Mouse (Mus musculus) limb, embryonic 13.5 days (tissue): ENCODE measurements at regions not wholly inside any gene's neighbourhood (a gene's known extent, or its start where the extent isn't known, plus 50 kb on each side); places are given as distances from the start of the nearest gene placed in this dataset.

Experiments used
- ATAC-seq: fragments of 200-750 bp; cut with Nextera tagmentation; 2 replicates; pipeline ENCODE4 v1.8.0; 2017; ENCODE audit warnings: low read depth, moderate number of reproducible peaks, moderate TSS enrichment; ENCODE audit not compliant: low FRiP score
- H3K27ac ChIP-seq: fragments of 300-500 bp; sonication (generic); 2 replicates; pipeline ENCODE4 v1.5.1; 2015; ENCODE audit warnings: inconsistent platforms, mild to moderate bottlenecking, moderate library complexity
- H3K27me3 ChIP-seq: fragments of 300-500 bp; sonication (generic); 2 replicates; pipeline ENCODE4 v1.6.1; 2015; ENCODE audit warnings: mild to moderate bottlenecking, inconsistent platforms
- H3K36me3 ChIP-seq: fragments of 300-500 bp; sonication (generic); 2 replicates; pipeline ENCODE4 v1.6.1; 2015; ENCODE audit warnings: inconsistent platforms, mild to moderate bottlenecking, moderate library complexity
- H3K4me1 ChIP-seq: fragments of 300-500 bp; sonication (generic); 2 replicates; pipeline ENCODE4 v1.6.1; 2015; ENCODE audit warnings: inconsistent platforms
- H3K4me2 ChIP-seq: fragments of 300-500 bp; sonication (generic); replicated peaks from 2 replicates; pipeline ENCODE4 v1.6.1; 2015; ENCODE audit warnings: inconsistent platforms, mild to moderate bottlenecking, moderate library complexity
- H3K4me3 ChIP-seq: fragments of 300-500 bp; sonication (generic); 2 replicates; pipeline ENCODE4 v1.5.1; 2015; ENCODE audit warnings: moderate library complexity, mild to moderate bottlenecking, inconsistent platforms
- H3K9ac ChIP-seq: fragments of 300-500 bp; sonication (generic); 2 replicates; pipeline ENCODE4 v1.6.1; 2015; ENCODE audit warnings: mild to moderate bottlenecking, inconsistent platforms
- H3K9me3 ChIP-seq: fragments of 300-500 bp; sonication (generic); 2 replicates; pipeline ENCODE4 v1.6.1; 2016; ENCODE audit warnings: inconsistent platforms
- WGBS: fragments of 180-500 bp; shearing (Covaris S2); methylation state at CpG from one replicate; pipeline ENCODE4 v1.1.7; 2015; 5-methylcytosine and 5-hydroxymethylcytosine counted together

DNA sequence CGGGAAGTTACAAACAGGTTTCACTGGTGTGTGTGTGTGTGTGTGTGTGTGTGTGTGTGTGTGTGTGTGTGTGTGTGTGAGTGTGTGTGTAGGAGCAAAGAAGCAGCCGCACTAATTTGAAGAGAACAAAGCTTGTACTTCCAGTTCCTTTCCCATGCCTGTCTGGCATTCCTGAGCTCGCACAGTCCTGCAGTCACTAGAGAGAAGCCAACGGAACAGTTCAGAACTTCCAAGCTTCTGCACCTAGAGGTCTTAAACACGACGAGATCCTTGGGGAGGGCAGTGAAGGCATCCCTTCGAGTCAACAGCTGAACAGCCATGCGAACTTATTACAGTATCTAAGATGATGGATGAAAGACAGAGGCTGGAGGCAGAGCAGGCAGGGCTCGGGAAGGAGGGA lies 157.4 kb downstream of the Nrip1 start:
- no peaks in the 10 kb centered on the region for H3K9me3 ChIP-seq
- H3K27ac ChIP-seq: no peak overlapping the region
- no peak overlapping the region for H3K4me2 ChIP-seq
- no peak for ATAC-seq
- no peaks in the 10 kb centered on the region for H3K36me3 ChIP-seq
- H3K4me3 ChIP-seq: no peak overlapping the region
- H3K4me1 ChIP-seq: no peaks in the 10 kb centered on the region
- H3K9ac ChIP-seq: no peak overlapping the region
- 38% methylated on average over 8 of the region's 9 CpGs for WGBS
- H3K27me3 ChIP-seq: no peaks in the 10 kb centered on the region

DNA sequence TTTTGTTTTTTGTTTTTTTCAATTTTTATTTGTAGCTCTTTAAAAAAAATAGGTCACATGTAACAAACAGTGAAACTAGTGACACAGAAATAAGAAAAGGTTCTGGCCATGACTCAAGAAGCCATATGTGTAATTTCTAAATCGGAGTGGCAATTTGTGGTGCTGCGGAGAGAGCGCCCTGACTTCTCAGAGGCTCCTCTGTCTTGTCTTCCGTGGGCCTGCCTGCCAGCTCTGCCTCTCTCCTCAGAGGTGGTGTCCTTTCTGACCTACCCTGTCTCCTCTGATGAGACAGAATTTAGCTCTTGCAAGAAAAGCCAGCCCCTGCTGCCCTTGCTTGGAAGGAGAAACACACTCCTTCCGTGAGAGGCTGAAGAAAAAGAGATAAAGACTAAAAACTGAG lies 158.1 kb downstream of the Nrip1 start:
- ATAC-seq: no peak
- Histone ChIP-seq H3K4me1 (no peaks in the 10 kb centered on the region), H3K4me2 (no peak overlapping the region), H3K27ac (no peak overlapping the region), H3K9me3 (no peaks in the 10 kb centered on the region), H3K27me3 (no peaks in the 10 kb centered on the region), H3K9ac (no peak overlapping the region), H3K4me3 (no peak overlapping the region), H3K36me3 (no peaks in the 10 kb centered on the region)
- 72% methylated on average over 5 of the region's 5 CpGs for WGBS

DNA sequence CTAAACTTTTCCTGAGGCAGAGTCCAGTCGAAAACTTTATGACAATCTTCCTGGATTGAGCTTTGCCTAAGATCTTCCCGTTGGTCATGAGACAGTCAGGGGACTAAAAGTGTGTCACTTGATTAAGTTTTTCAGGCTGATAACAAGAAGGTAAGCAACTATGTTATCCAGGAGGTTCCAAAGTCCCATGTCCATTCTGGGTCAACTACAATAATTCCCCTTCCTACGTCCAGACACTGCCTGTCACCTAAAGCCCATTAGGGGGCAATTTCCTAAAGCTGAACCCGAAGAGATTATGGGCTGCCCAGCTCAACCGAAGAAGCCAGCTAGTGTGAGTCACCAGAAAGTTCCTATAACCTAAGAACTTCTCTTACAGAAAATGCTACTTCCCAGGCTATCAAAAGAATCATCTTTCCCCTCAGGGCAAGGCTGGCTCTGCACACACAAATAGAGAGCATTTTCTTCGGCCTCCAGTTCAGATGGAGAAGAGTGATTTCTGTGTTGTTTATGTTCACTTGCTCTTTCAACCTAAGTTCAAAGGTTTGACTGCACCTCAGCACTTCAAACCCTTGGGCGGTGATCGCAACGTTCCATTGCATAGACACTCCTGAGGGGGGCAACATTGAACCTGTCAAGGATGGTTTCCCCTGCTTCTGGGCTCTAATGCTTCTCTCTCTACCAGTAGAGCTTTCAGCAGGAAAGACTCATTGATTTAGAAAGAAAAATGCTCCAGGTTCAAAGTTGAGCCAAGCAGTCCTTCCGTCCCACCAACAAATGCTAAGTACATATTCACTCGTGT lies 171.7 kb downstream of the Nrip1 start:
- Histone ChIP-seq H3K27ac (no peak overlapping the region), H3K27me3 (no peaks in the 10 kb centered on the region), H3K4me3 (no peak overlapping the region), H3K4me2 (no peak overlapping the region), H3K9ac (no peak overlapping the region), H3K9me3 (no peaks in the 10 kb centered on the region), H3K4me1 (no peaks in the 10 kb centered on the region), H3K36me3 (no peaks in the 10 kb centered on the region)
- ATAC-seq: no peak
- WGBS: 39% methylated on average over 11 of the region's 11 CpGs

DNA sequence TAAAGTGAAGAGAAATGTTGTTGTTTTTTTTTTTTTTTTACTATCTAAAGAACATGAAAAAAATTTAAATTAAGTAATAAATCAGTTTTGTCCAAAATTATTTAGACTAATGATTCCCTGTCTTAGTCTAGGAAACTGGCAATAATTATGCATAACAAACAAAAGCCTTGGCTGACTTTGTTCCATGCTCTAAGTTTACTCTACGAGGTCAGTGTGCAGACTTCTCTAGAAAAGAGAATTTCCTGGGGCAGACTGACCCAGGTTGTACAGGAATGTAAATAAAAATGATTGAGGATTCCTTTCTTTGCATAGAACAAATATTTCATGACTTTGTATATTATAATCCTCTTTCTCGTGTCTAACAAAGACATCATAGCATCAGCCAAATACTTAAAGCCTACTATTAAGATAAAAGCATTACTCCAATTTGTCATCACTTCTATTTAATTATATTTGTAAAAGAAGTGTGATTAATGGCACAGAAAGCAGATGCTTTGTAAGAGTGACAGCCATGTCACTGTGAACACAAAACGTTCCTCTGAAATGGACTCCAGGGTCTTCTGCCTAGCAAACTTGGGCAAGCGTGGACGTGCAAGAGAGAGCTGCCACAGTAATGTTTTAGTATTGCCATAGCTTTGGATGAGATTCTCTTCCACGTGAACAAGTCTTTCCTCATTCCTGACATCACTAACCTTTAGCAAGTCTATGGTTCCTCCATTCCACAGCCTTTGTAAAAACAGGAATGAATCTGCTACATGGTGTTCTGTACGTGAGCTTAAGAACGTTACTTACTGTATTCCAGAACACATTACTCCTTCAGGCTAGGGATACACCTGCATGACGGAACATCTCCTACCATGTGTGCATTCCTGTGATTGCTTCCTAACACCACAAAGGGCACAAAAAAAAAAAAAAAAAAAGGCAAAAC lies 172.6 kb downstream of the Nrip1 start:
- Histone ChIP-seq H3K27ac (no peak overlapping the region), H3K4me1 (no peaks in the 10 kb centered on the region), H3K9me3 (no peaks in the 10 kb centered on the region), H3K4me2 (no peak overlapping the region), H3K9ac (no peak overlapping the region), H3K36me3 (no peaks in the 10 kb centered on the region), H3K27me3 (no peaks in the 10 kb centered on the region), H3K4me3 (no peak overlapping the region)
- WGBS: 74% methylated on average over 9 of the region's 9 CpGs
- no peak; the same call in 1 of the 2 replicates for ATAC-seq

DNA sequence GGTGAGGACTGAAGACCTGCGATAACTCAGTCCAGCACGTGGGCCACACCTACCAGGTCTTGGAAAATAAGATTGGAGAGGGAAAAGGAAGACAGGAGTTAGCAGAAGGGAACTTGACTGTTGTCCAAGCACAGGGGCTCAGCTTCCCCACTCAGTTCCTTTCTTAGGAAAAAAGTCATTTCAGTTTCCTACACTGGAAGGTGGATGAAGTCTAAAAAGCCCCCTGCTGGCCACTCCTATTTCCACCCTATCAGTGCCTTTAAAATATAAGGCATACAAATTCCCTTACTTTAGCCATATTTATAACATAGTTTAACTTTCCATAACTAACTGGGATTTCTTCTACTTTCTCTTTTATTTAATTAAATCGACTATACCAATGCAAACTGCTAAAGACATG lies 173.4 kb downstream of the Nrip1 start:
- H3K9ac ChIP-seq: no peak overlapping the region
- 74% methylated on average over 3 of the region's 3 CpGs for WGBS
- no peaks in the 10 kb centered on the region for H3K36me3 ChIP-seq
- no peak overlapping the region for H3K4me2 ChIP-seq
- ATAC-seq: no peak
- no peaks in the 10 kb centered on the region for H3K9me3 ChIP-seq
- H3K27ac ChIP-seq: no peak overlapping the region
- H3K4me1 ChIP-seq: no peaks in the 10 kb centered on the region
- no peaks in the 10 kb centered on the region for H3K27me3 ChIP-seq
- H3K4me3 ChIP-seq: no peak overlapping the region

DNA sequence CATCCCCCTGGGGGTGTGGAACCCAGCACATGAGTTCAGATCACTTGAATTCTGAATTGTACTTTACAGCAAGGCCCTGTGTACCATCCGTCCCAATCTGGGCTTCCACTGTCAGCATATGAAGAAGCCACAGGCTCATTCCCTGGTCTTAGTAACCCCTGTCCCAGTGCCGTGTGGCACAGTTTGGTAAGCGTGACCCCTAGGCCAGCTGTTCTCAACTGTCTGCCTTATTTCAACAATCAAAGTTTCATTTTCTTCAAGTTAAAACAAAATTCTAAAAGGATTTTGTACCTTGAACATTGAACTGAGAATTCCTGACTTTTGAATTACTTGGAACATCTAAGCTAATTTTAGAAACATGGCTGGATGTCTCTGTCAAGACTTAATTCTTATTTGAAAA lies 174.6 kb downstream of the Nrip1 start:
- no peak overlapping the region for H3K4me2 ChIP-seq
- no peaks in the 10 kb centered on the region for H3K27me3 ChIP-seq
- no peak for ATAC-seq
- no peaks in the 10 kb centered on the region for H3K9me3 ChIP-seq
- no peaks in the 10 kb centered on the region for H3K36me3 ChIP-seq
- 85% methylated on average over 3 of the region's 3 CpGs for WGBS
- no peaks in the 10 kb centered on the region for H3K4me1 ChIP-seq
- no peak overlapping the region for H3K9ac ChIP-seq
- no peak overlapping the region for H3K4me3 ChIP-seq
- H3K27ac ChIP-seq: no peak overlapping the region

DNA sequence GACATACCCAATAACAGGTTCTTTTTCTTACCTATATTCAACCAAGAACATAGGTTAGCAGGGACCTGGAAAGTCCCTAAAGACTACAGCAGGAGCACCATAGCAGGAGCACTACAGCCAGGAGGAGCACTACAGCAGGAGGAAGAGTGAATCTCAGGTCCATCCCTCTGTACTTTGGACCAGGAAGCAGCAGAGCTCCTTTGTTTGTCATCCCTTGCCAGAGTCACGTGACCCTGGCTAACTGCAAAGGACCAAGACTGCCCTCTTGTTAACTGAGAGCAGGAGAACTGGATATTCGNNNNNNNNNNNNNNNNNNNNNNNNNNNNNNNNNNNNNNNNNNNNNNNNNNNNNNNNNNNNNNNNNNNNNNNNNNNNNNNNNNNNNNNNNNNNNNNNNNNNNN lies 172.2 kb upstream of the Samsn1 start:
- Histone ChIP-seq H3K27ac (no peak overlapping the region), H3K4me2 (no peak overlapping the region), H3K27me3 (no peaks in the 10 kb centered on the region), H3K9me3 (no peaks in the 10 kb centered on the region), H3K4me1 (no peaks in the 10 kb centered on the region), H3K9ac (no peak overlapping the region), H3K4me3 (no peak overlapping the region), H3K36me3 (no peaks in the 10 kb centered on the region)
- ATAC-seq: no peak
- WGBS: 72% methylated on average over 2 of the region's 2 CpGs

DNA sequence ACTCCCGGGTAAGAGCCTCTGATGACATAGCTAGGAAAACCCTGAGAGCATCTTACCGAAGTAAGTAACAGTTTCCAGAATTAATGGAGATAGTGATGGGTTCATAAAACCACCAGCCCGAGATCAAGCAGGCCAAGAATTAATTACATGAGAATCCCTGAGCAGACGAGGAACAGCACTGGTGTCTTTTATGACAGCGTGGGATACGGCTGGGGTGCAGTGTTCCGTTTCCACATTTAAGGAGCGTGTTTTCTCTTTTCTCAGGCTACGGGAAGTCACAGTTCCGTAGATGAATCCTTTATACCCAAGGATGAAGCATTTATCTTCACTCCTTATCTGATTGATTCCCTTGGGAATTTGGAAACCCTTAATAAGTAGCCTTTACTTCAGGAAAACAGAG lies 169.1 kb upstream of the Samsn1 start:
- Histone ChIP-seq H3K4me3 (no peak overlapping the region), H3K4me2 (no peak overlapping the region), H3K4me1 (no peaks in the 10 kb centered on the region), H3K36me3 (no peaks in the 10 kb centered on the region), H3K27ac (no peak overlapping the region), H3K9ac (no peak overlapping the region), H3K9me3 (no peaks in the 10 kb centered on the region), H3K27me3 (no peaks in the 10 kb centered on the region)
- ATAC-seq: no peak
- 89% methylated on average over 10 of the region's 10 CpGs for WGBS

DNA sequence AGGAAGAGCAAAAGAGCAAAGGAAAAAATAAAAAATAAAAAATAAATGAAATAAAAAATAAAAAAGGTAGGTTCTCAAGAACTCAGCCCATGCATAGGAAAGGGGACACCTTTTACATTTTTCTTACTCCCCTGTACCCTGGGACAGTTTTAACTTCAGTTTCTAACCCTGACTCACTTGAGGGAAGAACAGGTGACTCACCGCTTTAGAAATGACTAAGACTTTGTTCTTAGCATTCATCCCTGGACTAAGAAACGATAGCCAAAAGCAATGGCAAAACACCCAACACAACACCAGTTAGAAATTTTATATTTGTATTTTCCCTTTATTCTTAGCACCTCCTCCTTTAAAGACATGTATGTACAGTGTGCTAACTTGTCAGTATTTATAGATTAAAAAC lies 161.5 kb upstream of the Samsn1 start:
- no peak for ATAC-seq
- 74% methylated on average over 2 of the region's 2 CpGs for WGBS

DNA sequence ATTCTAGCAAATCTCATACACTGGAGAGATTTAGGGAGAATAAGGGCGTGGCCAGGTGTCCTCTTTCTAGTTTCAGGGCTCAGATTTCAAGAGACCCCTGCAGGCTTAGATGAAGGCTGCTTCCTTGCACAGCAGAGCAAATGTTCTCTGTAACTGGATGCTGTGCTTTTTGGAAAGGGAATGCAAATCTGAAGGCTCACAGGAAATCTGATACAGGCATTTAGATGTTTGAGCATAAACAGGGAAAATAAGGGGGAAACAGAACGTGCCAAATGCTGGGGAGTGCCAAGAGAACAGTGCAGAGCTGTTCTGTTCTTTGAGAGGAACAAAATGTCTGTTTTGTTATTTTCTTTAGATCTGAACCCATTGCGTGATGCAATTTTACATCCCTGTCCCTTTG lies 161.0 kb upstream of the Samsn1 start:
- Histone ChIP-seq H3K27me3 (no peaks in the 10 kb centered on the region), H3K4me1 (0 out of 2 replicates have a peak, but pooled peaks cover 4% of the 10 kb centered on the region), H3K4me2 (no peak overlapping the region), H3K9me3 (no peaks in the 10 kb centered on the region), H3K36me3 (no peaks in the 10 kb centered on the region), H3K9ac (no peak overlapping the region), H3K27ac (no peak overlapping the region), H3K4me3 (no peak overlapping the region)
- 11% methylated on average over 3 of the region's 3 CpGs for WGBS
- peak; percentile 81 for ATAC-seq

More for the DNA sequence above, 161.5 kb upstream of the Samsn1 start:
- H3K9ac ChIP-seq: no peak overlapping the region
- H3K27me3 ChIP-seq: no peaks in the 10 kb centered on the region
- 0 out of 2 replicates have a peak, but pooled peaks cover 4% of the 10 kb centered on the region for H3K4me1 ChIP-seq
- H3K36me3 ChIP-seq: no peaks in the 10 kb centered on the region
- no peak overlapping the region for H3K4me3 ChIP-seq
- H3K9me3 ChIP-seq: no peaks in the 10 kb centered on the region
- H3K27ac ChIP-seq: no peak overlapping the region
- no peak overlapping the region for H3K4me2 ChIP-seq

DNA sequence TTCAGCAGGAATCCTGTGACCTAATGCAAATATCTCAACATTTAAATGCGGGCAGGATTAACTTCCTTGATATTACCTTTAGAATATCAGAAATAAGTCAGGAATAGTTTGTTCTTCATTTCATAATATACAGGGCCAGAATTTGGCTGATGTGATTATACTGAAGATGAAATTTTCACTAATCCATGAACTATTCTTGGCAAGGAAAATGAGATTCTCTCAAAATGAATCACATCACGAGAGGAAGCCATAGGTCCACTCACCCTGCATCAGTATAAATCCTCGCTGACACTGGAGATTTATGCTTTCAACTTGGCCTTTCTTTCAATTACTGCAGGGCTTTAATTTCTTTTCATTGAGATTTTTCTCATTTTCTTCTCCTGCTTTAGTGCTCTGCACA lies 159.5 kb upstream of the Samsn1 start:
- Histone ChIP-seq H3K4me3 (no peak overlapping the region), H3K27ac (no peak overlapping the region), H3K9ac (no peak overlapping the region), H3K36me3 (no peaks in the 10 kb centered on the region), H3K4me2 (no peak overlapping the region), H3K4me1 (0 out of 2 replicates have a peak, but pooled peaks cover 4% of the 10 kb centered on the region), H3K9me3 (no peaks in the 10 kb centered on the region), H3K27me3 (no peaks in the 10 kb centered on the region)
- WGBS: 84% methylated on average over 3 of the region's 3 CpGs
- no peak for ATAC-seq

DNA sequence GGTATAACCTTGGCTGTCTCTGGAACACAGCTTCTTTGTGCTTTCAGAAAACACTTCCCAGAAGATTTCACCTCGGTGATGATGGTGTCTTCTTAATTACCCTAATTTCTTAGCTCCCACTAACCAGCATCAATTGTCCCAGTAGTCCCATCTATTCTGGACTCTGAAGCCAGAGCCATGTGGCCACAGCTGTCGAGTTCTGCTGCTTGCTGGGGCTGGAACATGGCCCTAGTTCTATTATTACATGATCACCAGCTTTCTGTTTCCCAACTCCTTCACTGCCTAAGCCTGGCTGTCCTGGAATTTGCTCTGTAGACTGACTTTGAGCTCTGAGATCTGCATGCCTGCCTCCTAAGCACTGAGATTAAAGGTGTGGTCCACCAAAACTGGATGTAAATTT lies 145.6 kb upstream of the Samsn1 start:
- H3K4me1 ChIP-seq: no peaks in the 10 kb centered on the region
- no peaks in the 10 kb centered on the region for H3K9me3 ChIP-seq
- 74% methylated on average over 2 of the region's 2 CpGs for WGBS
- H3K4me2 ChIP-seq: no peak overlapping the region
- no peaks in the 10 kb centered on the region for H3K36me3 ChIP-seq
- ATAC-seq: no peak
- no peaks in the 10 kb centered on the region for H3K27me3 ChIP-seq
- no peak overlapping the region for H3K4me3 ChIP-seq
- H3K27ac ChIP-seq: no peak overlapping the region
- no peak overlapping the region for H3K9ac ChIP-seq
